Mouse (Mus musculus) thymus, adult 2 months (tissue): ENCODE results near the gene Gpr87.

Experiments
- CTCF ChIP-seq: fragments of 200-500 bp; IDR thresholded peaks from 2 replicates; pipeline ENCODE4 v1.5.1; 2012; ENCODE audit warnings: mild to moderate bottlenecking, control low read depth, low read length, moderate library complexity, borderline replicate concordance; ENCODE audit not compliant: control insufficient read depth, poor library complexity, insufficient read depth; ENCODE audit errors: extremely low read depth
- POLR2A ChIP-seq: fragments of 200-500 bp; IDR thresholded peaks from 2 replicates; pipeline ENCODE4 v1.6.1; 2012; ENCODE audit warnings: mild to moderate bottlenecking, low read length, control low read depth, moderate library complexity; ENCODE audit not compliant: control insufficient read depth, poor library complexity, insufficient read depth; ENCODE audit errors: extremely low read depth

GRCm38 (mm10) chr3:59141507-59142305, 53.2 kb downstream of the Gpr87 start:
- TF ChIP-seq POLR2A, result no peak
- no peak for TF ChIP-seq CTCF
